Mouse (Mus musculus): ENCODE measurements at regions not wholly inside any gene's neighbourhood (a gene's known extent, or its start where the extent isn't known, plus 50 kb on each side); places are given as distances from the start of the nearest gene placed in this dataset.
A peak's percentile ranks its signal among the peaks of the same experiment; 100 is the strongest.
"Not testable (repeated sequence)": the region's sequence is repeated elsewhere in the genome, so short reads cannot be mapped to it uniquely, and the experiment has no call there.

GRCm38 (mm10) chrX:14792261-14792660 lies 581.3 kb downstream of the H2al1n start:
- not testable (repeated sequence) for DNase-seq (ENCODE audit: low spot score); H3K4me3 ChIP-seq; H3K36me3 ChIP-seq; H3K4me1 ChIP-seq; H3K9me3 ChIP-seq (replicated peaks); H3K27me3 ChIP-seq (ENCODE audit: low read depth, poor library complexity, severe bottlenecking); H3K27ac ChIP-seq (replicated peaks)
- WGBS: 88% methylated on average over 2 of the region's 2 CpGs

- no peak overlapping the region for H3K4me3 ChIP-seq
- no peak for DNase-seq (ENCODE audit: low spot score)
- no peak overlapping the region for H3K27ac ChIP-seq (replicated peaks)
- peaks cover 6% of the 10 kb centered on the region; the same call in 1 of the 2 replicates for H3K9me3 ChIP-seq (replicated peaks)
- H3K36me3 ChIP-seq: no peaks in the 10 kb centered on the region
- H3K27me3 ChIP-seq (ENCODE audit: low read depth, poor library complexity, severe bottlenecking): no peaks in the 10 kb centered on the region
- peaks cover 12% of the 10 kb centered on the region for H3K4me1 ChIP-seq
- WGBS: 80% methylated on average over 4 of the region's 4 CpGs
Observed at GRCm38 (mm10) chrX:14835862-14836261, 624.9 kb downstream of the H2al1n start.

- no peaks in the 10 kb centered on the region for H3K9me3 ChIP-seq (replicated peaks)
- peak; percentile 31 for DNase-seq (ENCODE audit: low spot score)
- no peaks in the 10 kb centered on the region for H3K36me3 ChIP-seq
- 48% methylated on average over 7 of the region's 7 CpGs for WGBS
- no peaks in the 10 kb centered on the region for H3K27me3 ChIP-seq (ENCODE audit: low read depth, poor library complexity, severe bottlenecking)
- peaks cover 12% of the 10 kb centered on the region for H3K4me1 ChIP-seq
- H3K27ac ChIP-seq (replicated peaks): no peak overlapping the region
- no peak overlapping the region for H3K4me3 ChIP-seq
Observed at GRCm38 (mm10) chrX:14839740-14840419, 628.9 kb downstream of the H2al1n start.

- DNase-seq (ENCODE audit: low spot score): no peak
- Histone ChIP-seq H3K27ac (replicated peaks) (no peak overlapping the region), H3K9me3 (replicated peaks) (no peaks in the 10 kb centered on the region), H3K4me3 (no peak overlapping the region), H3K27me3 (ENCODE audit: low read depth, poor library complexity, severe bottlenecking) (no peaks in the 10 kb centered on the region), H3K36me3 (no peaks in the 10 kb centered on the region), H3K4me1 (peaks cover 12% of the 10 kb centered on the region)
- WGBS: 67% methylated on average over 7 of the region's 7 CpGs
Observed at GRCm38 (mm10) chrX:14840420-14840757, 629.4 kb downstream of the H2al1n start.

GRCm38 (mm10) chrX:14845353-14845752 lies 634.4 kb downstream of the H2al1n start:
- H3K27ac ChIP-seq (replicated peaks): no peak overlapping the region
- H3K9me3 ChIP-seq (replicated peaks): no peaks in the 10 kb centered on the region
- no peak for DNase-seq (ENCODE audit: low spot score)
- H3K4me3 ChIP-seq: no peak overlapping the region
- peaks cover 2% of the 10 kb centered on the region; the same call in 1 of the 2 replicates for H3K4me1 ChIP-seq
- H3K36me3 ChIP-seq: no peaks in the 10 kb centered on the region
- no peaks in the 10 kb centered on the region for H3K27me3 ChIP-seq (ENCODE audit: low read depth, poor library complexity, severe bottlenecking)

GRCm38 (mm10) chrX:14884612-14885011 lies 673.7 kb downstream of the H2al1n start:
- no peaks in the 10 kb centered on the region for H3K27me3 ChIP-seq (ENCODE audit: low read depth, poor library complexity, severe bottlenecking)
- no peak for DNase-seq (ENCODE audit: low spot score)
- H3K36me3 ChIP-seq: no peaks in the 10 kb centered on the region
- no peak overlapping the region for H3K27ac ChIP-seq (replicated peaks)
- H3K9me3 ChIP-seq (replicated peaks): no peaks in the 10 kb centered on the region
- H3K4me1 ChIP-seq: no peaks in the 10 kb centered on the region
- no peak overlapping the region for H3K4me3 ChIP-seq
- 80% methylated on average over 3 of the region's 3 CpGs for WGBS
